Mouse (Mus musculus): Measurements from ENCODE around the gene Gm11733. TPM values are rescaled to one million over a fixed set of nuclear protein-coding genes. Genes with fewer than 3 reads are reported as not detected.

The Gm11733 gene
- polyA plus RNA-seq, 1 experiment = not detected

- Histone ChIP-seq H3K4me1 (ENCODE audit: control insufficient read depth) (no peaks in the 10 kb centered on the region), H3K9me3 (ENCODE audit: control insufficient read depth, low read length) (no peaks in the 10 kb centered on the region), H3K4me3 (replicated peaks) (no peak overlapping the region), H3K36me3 (ENCODE audit: control insufficient read depth) (no peaks in the 10 kb centered on the region), H3K27me3 (ENCODE audit: control insufficient read depth) (peaks cover 20% of the 10 kb centered on the region)
- TF ChIP-seq TAL1 (IDR thresholded peaks at IDR 0.05; ENCODE audit: low read length) = no peak
- TF ChIP-seq GATA1 (IDR thresholded peaks at IDR 0.05; ENCODE audit: low read length) = no peak
Observed at GRCm38 (mm10) chr11:117475204-117475603, 9.0 kb upstream of the Gm11733 start.

GRCm38 (mm10) chr11:117475669-117476068 is 8.5 kb upstream of the Gm11733 start:
- no peaks in the 10 kb centered on the region for H3K4me1 ChIP-seq (ENCODE audit: control insufficient read depth)
- H3K4me3 ChIP-seq (replicated peaks) = no peak overlapping the region
- H3K36me3 ChIP-seq (ENCODE audit: control insufficient read depth) = no peaks in the 10 kb centered on the region
- no peak for TF ChIP-seq GATA1 (IDR thresholded peaks at IDR 0.05; ENCODE audit: low read length)
- TF ChIP-seq TAL1 (IDR thresholded peaks at IDR 0.05; ENCODE audit: low read length) = no peak
- H3K27me3 ChIP-seq (ENCODE audit: control insufficient read depth) = peaks cover 23% of the 10 kb centered on the region
- H3K9me3 ChIP-seq (ENCODE audit: control insufficient read depth, low read length) = no peaks in the 10 kb centered on the region

GRCm38 (mm10) chr11:117476554-117477107 is 7.5 kb upstream of the Gm11733 start:
- TF ChIP-seq GATA1 (IDR thresholded peaks at IDR 0.05; ENCODE audit: low read length) (no peak), TAL1 (IDR thresholded peaks at IDR 0.05; ENCODE audit: low read length) (no peak)
- Histone ChIP-seq H3K36me3 (ENCODE audit: control insufficient read depth) (no peaks in the 10 kb centered on the region), H3K4me1 (ENCODE audit: control insufficient read depth) (no peaks in the 10 kb centered on the region), H3K9me3 (ENCODE audit: control insufficient read depth, low read length) (no peaks in the 10 kb centered on the region; the same call in 1 of the 2 replicates), H3K4me3 (replicated peaks) (no peak overlapping the region), H3K27me3 (ENCODE audit: control insufficient read depth) (peaks cover 32% of the 10 kb centered on the region)

- TF ChIP-seq GATA1 (IDR thresholded peaks at IDR 0.05; ENCODE audit: low read length) (no peak), TAL1 (IDR thresholded peaks at IDR 0.05; ENCODE audit: low read length) (no peak)
- no peaks in the 10 kb centered on the region for H3K4me1 ChIP-seq (ENCODE audit: control insufficient read depth)
- no peaks in the 10 kb centered on the region; the same call in 1 of the 2 replicates for H3K9me3 ChIP-seq (ENCODE audit: control insufficient read depth, low read length)
- no peak overlapping the region for H3K4me3 ChIP-seq (replicated peaks)
- no peaks in the 10 kb centered on the region for H3K36me3 ChIP-seq (ENCODE audit: control insufficient read depth)
- peaks cover 45% of the 10 kb centered on the region for H3K27me3 ChIP-seq (ENCODE audit: control insufficient read depth)
Observed at GRCm38 (mm10) chr11:117478271-117479006, 5.7 kb upstream of the Gm11733 start.

- H3K4me3 ChIP-seq (replicated peaks) = no peak overlapping the region
- no peaks in the 10 kb centered on the region for H3K36me3 ChIP-seq (ENCODE audit: control insufficient read depth)
- peaks cover 46% of the 10 kb centered on the region for H3K27me3 ChIP-seq (ENCODE audit: control insufficient read depth)
- TF ChIP-seq TAL1 (IDR thresholded peaks at IDR 0.05; ENCODE audit: low read length) = no peak
- TF ChIP-seq GATA1 (IDR thresholded peaks at IDR 0.05; ENCODE audit: low read length) = no peak
- no peaks in the 10 kb centered on the region for H3K4me1 ChIP-seq (ENCODE audit: control insufficient read depth)
- no peaks in the 10 kb centered on the region; the same call in 1 of the 2 replicates for H3K9me3 ChIP-seq (ENCODE audit: control insufficient read depth, low read length)
Observed at GRCm38 (mm10) chr11:117479007-117479719, 5.0 kb upstream of the Gm11733 start.

- H3K27me3 ChIP-seq (ENCODE audit: control insufficient read depth) = peaks cover 48% of the 10 kb centered on the region
Observed at GRCm38 (mm10) chr11:117479746-117480145, 4.4 kb upstream of the Gm11733 start.

GRCm38 (mm10) chr11:117482300-117482676 is 1.9 kb upstream of the Gm11733 start:
- Histone ChIP-seq H3K27me3 (ENCODE audit: control insufficient read depth) (peaks cover 43% of the 10 kb centered on the region), H3K36me3 (ENCODE audit: control insufficient read depth) (no peaks in the 10 kb centered on the region), H3K9me3 (ENCODE audit: control insufficient read depth, low read length) (no peaks in the 10 kb centered on the region; the same call in 1 of the 2 replicates), H3K4me1 (ENCODE audit: control insufficient read depth) (no peaks in the 10 kb centered on the region), H3K4me3 (replicated peaks) (no peak overlapping the region)
- TF ChIP-seq TAL1 (IDR thresholded peaks at IDR 0.05; ENCODE audit: low read length) (no peak), GATA1 (IDR thresholded peaks at IDR 0.05; ENCODE audit: low read length) (no peak)

More at GRCm38 (mm10) chr11:117479746-117480145, 4.4 kb upstream of the Gm11733 start:
- TF ChIP-seq TAL1 (IDR thresholded peaks at IDR 0.05; ENCODE audit: low read length) (no peak), GATA1 (IDR thresholded peaks at IDR 0.05; ENCODE audit: low read length) (no peak)
- H3K4me1 ChIP-seq (ENCODE audit: control insufficient read depth) = no peaks in the 10 kb centered on the region
- H3K9me3 ChIP-seq (ENCODE audit: control insufficient read depth, low read length) = no peaks in the 10 kb centered on the region; the same call in 1 of the 2 replicates
- H3K4me3 ChIP-seq (replicated peaks) = no peak overlapping the region
- H3K36me3 ChIP-seq (ENCODE audit: control insufficient read depth) = no peaks in the 10 kb centered on the region

- no peaks in the 10 kb centered on the region; the same call in 1 of the 2 replicates for H3K9me3 ChIP-seq (ENCODE audit: control insufficient read depth, low read length)
- no peaks in the 10 kb centered on the region for H3K36me3 ChIP-seq (ENCODE audit: control insufficient read depth)
- no peak for TF ChIP-seq GATA1 (IDR thresholded peaks at IDR 0.05; ENCODE audit: low read length)
- TF ChIP-seq TAL1 (IDR thresholded peaks at IDR 0.05; ENCODE audit: low read length) = no peak
- H3K27me3 ChIP-seq (ENCODE audit: control insufficient read depth) = peaks cover 41% of the 10 kb centered on the region
- no peaks in the 10 kb centered on the region for H3K4me1 ChIP-seq (ENCODE audit: control insufficient read depth)
- H3K4me3 ChIP-seq (replicated peaks) = no peak overlapping the region
Observed at GRCm38 (mm10) chr11:117482677-117483511, 1.3 kb upstream of the Gm11733 start.

All from erythroblast, embryonic 14.5 days (primary cell).